Mouse (Mus musculus): ENCODE results near the gene Ifngr2.
A peak's percentile ranks its signal among the peaks of the same experiment; 100 is the strongest.

Ifngr2 gene

DNA sequence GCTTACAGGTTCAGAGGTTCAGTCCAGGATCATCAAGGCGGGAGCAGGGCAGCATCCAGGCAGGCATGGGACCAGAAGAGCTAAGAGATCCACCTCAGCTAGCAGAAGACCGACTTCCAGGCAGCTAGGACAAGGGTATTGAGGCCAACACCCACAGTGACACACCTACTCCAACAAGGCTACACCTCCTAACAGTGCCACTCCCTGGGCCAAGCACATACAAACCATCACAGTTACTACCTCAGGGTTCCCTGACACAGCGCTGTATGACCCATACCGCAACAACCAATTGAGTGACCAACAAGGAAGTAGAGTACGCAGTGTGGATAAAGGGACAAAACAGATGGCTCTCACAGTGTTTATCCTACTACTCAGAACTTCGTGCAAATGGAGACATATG, 10.5 kb upstream of the Ifngr2 start:
- no peak for DNase-seq (ENCODE audit: low spot score)

DNA sequence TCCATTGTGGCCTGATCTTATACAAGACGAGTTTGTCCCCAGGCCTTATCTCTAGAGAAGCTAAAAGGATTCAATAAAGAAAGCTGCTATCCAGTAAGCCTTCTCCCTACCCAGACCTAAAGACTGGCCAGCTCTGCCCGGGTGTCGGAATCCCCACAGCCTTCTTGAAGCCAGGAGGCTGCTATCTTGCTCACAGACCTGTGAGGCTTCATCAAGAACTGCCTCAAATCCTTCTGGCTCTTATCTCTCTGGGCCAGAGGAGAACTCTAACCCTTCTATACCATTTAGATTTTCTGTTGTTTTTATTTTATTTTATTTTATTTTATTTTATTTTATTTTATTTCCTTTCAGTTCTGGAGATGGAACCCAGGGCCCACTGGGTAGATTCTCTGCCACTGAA, 9.8 kb upstream of the Ifngr2 start:
- no peak for DNase-seq (ENCODE audit: low spot score)

DNA sequence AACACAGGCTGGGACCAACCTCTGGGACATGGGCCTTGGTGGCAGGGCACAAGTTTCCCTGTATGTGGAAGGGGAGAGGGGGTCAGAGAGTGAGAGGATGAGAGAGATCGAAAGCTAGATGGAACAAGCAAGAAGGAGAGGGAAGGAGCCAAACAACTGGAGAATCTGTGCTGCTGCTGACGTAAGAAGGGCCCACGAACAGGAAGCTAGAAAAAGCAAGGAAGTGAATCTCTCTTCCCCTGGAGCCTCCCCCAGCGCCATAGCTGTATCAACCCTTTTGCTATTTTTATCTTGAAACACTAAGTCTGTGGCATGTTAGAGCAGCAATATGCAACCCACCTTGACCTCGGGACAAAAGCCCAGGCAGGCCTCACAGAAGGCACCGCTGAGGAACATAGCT, 8.8 kb upstream of the Ifngr2 start:
- DNase-seq (ENCODE audit: low spot score), result no peak

DNA sequence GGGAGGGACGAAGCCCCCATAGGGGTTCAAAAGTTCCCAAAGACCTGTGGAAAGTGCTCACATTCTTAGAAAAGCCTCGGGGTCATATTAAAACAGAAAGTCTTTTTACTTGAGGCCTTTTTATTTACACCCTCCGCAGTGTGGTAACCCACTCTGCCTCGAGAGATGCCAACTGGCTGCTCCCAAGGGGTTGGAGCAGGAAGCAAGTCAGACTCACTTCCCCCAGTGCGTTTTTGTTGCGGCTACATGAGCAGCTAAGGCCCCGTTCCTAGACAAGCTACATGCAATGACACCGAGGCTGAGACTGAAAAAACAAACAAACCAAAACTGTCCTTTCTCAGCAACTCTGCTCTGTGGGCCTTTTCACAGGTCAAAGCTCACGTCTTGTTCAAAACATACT, 8.4 kb upstream of the Ifngr2 start:
- no peak for DNase-seq (ENCODE audit: low spot score)

DNA sequence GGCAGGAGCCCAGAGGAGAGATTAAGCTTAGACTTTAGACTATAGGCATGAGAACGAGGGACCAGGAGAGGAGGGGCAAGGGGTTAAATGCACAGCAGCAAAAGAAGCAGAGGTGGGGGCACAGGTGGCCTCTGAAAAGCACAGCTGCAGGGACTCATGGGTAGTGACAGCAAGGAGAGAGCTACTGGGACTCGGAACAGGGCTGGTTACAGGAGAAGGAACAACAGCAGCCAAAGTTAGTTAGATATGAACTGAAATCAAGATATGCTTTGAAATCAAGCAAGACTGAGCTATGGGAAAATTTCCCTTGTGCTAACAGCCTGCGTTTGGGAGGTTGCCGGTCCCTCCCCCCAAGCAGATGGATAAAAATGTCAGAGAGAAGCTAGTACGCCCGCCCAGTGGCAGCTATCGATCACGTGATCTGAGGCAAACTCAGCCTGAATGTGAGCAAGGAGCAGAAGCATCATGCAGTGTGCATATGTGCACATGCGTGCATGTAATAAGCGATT, 5.2 kb upstream of the Ifngr2 start:
- DNase-seq (ENCODE audit: low spot score), result peak; percentile 70

DNA sequence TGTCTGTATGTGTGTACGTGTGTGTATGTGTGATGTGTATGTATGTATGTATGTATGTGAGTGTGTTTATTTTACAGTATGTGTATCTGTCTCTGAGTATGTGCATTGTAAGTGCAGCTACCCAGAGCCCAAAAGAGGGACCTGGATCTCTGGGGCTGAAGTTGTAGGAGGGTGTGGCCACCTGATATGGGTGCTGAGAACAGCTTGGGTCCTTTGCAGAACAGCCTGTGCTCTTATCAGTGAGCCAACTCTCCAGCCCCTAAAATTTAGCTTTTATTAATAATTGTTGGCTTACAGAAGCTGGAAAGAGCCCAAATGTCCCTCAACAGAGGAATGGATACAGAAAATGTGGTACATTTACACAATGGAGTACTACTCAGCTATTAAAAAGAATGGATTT, 3.3 kb upstream of the Ifngr2 start:
- DNase-seq (ENCODE audit: low spot score), result no peak

DNA sequence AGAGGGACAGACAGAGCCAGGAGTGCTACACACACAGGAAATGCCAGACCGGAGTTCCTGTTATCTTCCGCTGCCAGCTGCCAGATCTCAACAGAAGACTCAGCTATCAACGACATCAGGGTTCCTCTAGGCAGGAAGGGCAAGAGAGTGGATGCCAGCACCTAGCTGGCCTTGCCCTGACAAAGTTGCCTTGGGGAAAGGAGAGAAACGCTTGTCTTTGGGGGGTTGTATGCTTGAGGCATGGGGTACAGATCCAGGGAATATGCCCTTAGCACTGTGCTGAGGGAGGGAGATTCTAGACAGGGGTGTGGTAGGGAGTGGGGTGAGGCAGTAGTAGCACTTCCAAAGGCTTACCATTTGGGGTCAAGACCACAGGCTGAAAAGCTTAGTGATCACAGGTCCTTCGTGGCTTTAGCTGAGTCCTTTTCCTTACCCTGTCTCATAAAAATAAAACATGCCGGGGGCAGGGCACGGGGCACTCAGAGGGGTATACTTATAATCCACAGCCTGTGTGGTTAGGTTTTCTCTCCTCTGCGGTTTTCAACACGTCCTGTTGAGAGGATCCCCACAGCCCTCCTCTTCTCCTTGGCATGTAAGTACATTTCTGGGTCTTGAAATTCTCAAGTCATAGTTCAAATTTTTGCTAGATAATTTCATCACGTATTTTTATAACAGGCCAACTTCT, 1.1 kb upstream of the Ifngr2 start:
- no peak for DNase-seq (ENCODE audit: low spot score)

DNA sequence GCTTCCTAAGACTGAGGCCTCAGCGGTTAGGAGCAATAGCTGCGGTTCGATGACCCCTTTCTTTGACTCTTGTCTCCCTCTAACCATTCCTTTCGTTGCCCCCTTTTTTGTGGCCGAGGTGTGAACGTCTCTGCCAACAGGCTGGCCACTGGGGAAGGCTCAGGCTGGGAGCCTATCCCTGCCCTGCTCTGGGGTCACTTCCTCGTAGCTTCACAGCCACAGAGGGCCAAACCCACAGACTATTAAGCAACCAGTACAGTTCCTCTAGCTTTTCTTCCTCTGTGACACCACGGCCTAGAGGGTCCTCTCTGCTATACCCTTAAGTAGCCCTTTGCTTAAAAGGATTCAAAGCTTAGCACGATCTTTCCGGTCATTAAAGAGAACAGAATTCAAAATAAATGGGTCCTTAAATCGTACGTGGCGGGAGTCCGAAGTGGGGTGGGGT, 459 bp upstream of the Ifngr2 start:
- DNase-seq (ENCODE audit: low spot score), result peak; percentile 58

DNA sequence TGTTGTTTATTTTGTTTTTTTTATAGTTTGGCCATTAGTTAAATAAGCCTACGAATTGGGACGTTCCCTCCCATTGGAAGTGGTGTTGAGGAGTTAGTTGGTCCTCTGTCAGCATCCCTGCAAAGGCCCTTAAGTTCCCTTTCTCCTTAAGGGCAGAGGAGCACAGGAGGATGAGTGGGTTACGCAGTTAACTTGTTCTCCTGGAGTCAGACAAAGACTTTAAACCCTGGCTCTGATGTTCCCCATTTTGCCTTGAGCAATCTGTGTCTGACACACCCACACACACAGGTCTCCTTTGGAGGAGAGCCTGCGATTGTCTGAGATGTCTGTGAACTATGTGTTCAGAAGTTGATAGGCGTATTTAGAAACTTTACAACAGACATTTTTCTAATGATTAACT, 1.1 kb downstream of the Ifngr2 start:
- peak; percentile 39 for DNase-seq (ENCODE audit: low spot score)

DNA sequence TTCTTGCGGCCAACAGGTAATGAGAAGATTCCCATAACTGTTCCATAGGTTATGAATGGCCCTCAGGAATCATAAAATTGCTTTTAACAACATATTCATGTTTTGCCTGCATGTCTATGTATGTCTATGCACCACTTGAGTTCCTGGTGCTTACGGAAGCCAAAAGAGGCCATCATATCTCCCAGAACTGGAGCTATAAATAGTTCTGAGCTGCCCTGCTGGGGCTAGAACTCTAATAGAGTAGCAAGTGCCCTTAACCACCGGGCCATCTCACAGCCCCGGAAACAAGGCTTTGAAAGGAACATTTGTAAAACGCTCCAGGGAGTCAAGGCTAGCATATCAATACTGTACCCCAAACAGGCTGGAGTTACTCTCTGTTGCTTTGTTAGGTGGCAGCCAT, 1.7 kb downstream of the Ifngr2 start:
- DNase-seq (ENCODE audit: low spot score), result no peak

DNA sequence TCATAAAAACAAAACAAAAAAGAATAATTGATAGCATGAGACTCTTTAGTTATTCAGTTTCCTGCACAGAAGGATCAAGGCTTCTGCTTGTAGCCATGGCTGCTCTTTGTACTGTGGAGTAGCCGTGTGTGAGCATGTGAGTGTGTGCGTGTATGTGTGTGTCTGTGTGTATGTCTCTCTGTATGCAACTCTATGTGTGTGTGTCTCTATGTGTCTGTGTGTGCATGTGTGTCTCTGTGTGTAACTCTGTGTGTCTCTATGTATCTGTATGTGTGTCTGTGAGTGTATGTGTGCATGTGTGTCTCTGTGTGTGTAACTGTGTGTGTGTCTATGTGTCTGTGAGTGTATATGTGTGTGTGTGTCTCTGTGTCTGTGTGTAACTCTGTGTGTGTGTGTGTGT, 2.1 kb downstream of the Ifngr2 start:
- peak; percentile 5 for DNase-seq (ENCODE audit: low spot score)

DNA sequence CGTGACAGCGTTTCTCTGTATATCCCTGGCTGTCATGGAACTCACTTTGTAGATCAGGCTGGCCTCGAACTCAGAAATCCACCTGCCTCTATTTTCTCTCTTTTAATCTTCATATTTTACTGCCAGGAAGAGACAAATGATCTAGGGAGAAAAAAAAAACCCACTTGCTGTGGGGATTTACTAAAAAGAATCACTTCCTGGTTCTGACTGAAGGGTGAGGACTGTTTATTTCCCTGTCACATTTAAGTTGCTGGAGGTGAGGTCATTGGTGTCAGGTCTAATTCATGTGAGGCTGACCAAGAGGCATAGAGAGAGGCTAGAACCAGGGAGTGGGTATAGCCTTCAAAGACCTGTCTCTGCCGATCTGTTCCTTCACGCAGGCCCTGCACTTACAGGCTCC, 2.7 kb downstream of the Ifngr2 start:
- peak; percentile 2 for DNase-seq (ENCODE audit: low spot score)

DNA sequence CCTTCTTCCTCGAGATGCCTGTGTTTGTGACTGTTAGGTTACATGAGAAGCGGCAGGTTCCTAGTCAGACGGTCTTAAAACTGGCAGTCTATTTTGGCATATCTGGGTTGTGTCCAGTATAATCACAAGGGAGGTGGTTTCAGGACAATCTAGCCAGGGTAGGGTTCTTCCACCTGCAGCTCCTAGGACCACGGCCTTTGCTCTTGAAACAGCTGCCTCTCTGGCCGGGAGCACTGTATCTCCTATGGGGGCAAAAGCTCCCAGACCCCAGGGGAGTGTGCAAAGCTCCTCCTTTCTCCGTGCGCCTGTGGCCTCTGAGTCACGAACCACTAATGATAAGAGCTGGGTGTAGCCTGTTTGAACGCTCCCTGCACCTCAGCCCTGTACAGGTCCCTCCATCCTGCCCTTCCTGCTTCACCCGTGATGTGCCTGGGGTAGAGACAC, 4.2 kb downstream of the Ifngr2 start:
- no peak for DNase-seq (ENCODE audit: low spot score)

DNA sequence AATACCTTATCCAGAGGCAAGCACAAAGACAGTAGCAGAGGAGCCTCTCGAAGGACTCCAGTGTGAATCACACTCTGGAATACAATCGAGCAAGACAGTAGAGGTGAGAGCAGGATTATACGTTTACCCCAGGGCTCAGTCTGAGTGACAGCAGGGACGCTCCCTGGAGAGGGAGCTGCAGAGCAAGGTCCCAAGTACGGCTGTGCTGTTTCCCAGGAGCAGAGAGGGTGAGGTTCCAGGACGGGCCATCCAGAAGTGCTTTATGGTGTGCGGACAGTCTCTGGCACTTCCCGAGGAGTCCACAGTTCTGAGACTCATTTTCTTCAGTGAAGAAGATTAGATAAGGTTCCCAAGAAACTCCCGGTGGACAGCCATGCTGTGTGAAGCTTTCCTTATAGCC, 5.2 kb downstream of the Ifngr2 start:
- no peak for DNase-seq (ENCODE audit: low spot score)

DNA sequence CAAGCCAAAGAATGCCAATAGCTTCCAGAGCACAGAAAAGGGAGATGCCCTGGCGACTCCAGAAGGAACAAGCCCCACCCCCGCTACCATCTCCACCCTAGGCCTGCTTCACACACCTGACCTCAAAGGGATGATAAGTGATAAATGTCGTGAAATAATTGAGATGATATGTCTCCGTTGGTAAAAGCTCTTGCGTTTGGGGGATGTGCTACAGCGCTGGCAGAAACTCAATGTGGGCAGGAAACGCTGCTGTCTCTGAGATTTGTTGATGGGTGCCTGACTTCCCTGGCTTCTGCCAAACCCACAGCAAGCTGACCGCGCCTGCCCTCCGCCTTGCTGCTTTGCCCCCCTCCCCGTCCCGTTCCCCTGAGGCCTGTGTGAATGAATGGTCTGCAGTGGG, 6.8 kb downstream of the Ifngr2 start:
- DNase-seq (ENCODE audit: low spot score), result no peak

DNA sequence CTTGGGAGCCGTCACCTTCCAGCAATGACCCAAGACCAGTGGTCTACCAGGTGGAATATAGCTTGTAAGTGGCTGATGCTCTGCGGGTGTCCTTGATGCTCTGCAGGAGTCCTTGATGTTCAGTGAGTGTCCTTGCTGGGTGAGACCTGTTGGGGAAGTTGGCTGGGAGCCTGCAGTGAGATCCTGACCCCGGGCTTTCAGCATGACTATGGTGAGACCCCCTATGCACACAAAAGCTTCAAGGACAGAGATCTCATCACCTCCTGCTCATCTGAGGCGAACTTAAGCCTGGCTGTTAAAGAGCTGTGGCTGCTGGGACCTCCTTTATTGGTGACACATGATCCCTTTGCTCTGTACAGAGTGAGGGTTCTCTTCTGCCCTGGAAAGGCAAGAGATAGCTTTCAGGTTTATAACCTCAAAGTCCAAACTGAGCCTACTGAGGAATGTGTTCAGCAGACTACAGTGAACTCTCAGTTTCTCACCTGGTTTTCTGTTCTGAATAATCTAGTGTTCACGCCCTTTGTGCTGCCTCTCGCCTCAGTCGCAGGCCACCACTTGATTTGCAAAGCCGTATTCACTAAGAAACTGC, 8.2 kb downstream of the Ifngr2 start:
- DNase-seq (ENCODE audit: low spot score), result no peak

DNA sequence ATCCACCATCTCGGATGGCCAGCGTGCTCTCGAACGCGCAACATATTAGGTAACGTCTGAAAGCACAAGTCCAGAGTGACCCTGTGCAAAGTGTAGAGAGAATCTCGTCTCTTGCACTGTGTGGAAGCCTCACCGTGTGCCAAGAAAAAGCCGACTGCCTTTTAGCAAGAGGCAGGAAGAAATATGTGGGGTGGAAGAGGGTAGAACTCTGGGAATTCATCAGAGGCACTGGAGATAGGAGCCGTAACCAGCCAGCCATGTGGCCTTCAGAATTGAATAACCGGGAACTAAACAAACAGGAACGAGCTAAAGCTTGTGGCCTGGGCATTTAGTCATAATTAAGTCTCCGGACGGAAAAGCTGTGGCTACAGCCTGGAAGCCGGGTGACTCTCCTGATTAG, 9.8 kb downstream of the Ifngr2 start:
- no peak for DNase-seq (ENCODE audit: low spot score)

DNA sequence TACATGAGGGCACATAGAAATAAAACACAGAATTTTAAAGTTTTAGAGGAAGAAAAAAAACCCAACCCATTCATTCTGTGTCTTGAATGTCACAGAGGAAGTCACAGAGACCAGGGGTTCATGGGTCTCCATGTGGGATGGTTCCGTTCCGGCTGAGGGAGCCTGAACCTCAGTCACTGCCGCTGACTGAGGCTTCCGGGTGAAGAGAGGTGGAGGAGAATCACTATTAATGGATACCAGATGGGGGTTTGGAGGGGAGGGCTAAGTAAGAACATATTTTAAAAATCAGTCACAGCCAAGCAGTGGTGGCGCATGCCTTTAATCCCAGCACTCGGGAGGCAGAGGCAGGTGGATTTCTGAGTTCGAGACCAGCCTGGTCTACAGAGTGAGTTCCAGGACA, 10.3 kb downstream of the Ifngr2 start:
- DNase-seq (ENCODE audit: low spot score), result no peak

DNA sequence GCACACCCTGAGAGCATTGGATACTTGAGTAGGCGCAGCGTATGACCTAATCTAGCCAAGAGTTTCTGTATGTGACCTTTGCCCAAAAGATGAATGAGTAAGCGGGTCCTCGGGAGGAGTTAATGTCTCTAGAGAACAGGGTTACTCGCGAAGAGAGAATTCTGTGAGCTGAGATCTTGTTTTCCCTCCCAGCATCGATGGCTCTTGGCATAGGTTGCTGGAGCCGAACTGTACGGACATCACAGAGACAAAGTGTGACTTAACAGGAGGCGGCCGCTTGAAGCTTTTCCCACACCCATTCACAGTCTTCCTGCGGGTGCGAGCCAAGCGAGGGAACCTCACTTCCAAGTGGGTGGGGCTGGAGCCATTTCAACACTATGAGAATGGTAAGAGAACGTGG, 10.8 kb downstream of the Ifngr2 start:
- DNase-seq (ENCODE audit: low spot score), result no peak

DNA sequence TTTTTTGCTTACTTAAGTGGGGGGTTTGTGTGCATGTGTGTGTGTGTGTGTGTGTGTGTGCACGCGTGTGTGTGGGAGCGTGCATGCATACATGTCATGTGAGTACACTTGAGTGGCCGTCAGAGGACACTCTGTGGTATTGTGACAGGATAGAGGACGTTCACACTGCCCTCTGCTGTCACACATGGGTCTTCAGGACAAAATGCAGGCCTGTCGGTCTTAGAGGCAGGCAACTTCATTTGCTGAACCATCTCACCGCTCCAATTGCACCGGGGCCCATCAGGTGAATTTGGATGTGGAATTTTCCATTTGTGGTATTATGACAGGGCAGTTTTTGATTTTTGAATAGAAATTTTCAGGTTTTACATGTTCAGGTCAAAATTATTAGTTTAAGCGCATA, 14.2 kb downstream of the Ifngr2 start:
- no peak for DNase-seq (ENCODE audit: low spot score)

DNA sequence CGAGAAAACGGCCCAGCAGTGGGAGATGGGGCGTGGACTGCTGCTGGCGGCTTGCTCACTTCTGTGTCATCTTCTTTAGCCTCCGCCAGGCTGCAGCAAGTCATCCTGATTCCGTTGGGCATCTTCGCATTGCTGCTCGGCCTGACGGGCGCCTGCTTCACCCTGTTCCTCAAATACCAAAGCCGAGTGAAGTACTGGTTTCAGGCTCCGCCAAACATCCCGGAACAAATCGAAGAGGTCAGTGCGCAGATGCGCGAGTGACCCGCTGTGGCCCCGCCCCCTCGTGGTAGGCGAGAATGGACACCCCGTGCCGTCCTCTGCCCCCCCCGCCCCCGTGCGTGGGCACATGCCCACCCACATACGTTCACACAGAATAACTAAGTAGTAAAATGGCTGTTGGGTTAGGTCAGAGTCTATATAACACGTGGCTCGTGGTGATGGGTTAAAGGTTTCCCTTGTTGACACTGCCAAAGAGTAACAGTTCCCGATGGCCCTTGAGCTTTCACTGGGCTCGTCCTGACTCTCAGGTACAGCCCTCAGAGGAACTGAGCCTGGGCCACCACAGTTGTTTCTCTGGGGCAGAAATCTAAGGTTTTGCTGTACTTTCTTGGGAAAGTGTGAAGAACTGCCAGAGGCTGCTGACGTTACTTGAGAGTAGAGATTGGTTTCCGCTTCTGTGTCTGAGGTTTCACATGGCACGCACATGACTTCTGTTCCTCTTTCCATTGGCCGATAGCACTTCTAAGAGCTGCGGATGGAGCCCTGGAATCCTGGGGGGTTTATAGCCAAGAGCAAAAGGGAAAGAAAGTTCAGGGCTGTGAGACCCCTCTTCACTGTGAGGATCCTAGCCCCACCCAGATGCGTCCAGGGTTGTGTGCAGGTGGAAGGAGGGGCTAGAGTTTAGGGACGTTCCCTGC, 14.9 kb downstream of the Ifngr2 start:
- no peak for DNase-seq (ENCODE audit: low spot score)

DNA sequence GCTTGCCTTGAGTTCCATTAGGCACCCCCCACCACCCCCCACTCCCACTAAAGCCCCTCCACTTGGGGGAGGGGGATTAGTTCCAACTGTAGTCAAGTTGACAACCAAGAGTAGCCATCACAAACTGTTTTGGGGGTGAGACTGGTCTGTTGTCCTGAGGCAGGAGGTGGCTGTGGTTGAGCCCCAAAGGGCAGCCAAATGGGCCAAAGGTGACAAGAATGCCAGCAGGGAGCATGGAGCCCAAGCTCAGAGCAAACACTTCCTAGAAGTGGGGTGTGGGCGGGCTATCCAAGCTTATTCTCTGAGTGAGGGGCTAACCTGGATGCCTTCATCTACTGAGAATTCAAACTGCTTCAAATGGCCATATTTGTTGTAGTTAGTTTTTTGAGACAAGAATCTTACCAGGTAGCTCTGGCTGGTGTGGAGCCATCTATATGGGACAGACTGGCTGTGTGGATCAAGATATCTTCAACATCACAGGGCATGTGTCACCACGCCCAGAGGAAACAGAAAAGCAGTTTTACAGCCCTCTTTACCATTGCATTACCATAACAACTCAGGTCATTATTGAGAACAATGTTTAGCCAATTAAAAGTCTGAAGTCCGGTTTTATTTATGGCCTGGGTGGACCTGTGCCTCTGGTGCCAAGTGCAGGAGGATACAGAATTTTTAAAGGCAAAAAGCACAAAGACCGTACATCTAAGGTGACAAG, 17.9 kb downstream of the Ifngr2 start:
- no peak for DNase-seq (ENCODE audit: low spot score)

Data from layer of hippocampus, adult 11-12 months (tissue).